Mouse (Mus musculus) liver, adult 2 months (tissue): ENCODE measurements at regions not wholly inside any gene's neighbourhood (a gene's known extent, or its start where the extent isn't known, plus 50 kb on each side); places are given as distances from the start of the nearest gene placed in this dataset.
A peak's percentile ranks its signal among the peaks of the same experiment; 100 is the strongest.

Experiments used
- DNase-seq: peaks from one replicate; pipeline ENCODE4 v3.0.0-alpha.2; 2011; ENCODE audit warnings: low read depth, low spot score; ENCODE audit errors: extremely low read depth
- H3K27ac ChIP-seq: fragments of 200-500 bp; replicated peaks from 2 replicates; pipeline ENCODE4 v1.5.1; 2012; ENCODE audit warnings: low read depth, mild to moderate bottlenecking, control low read depth, inconsistent platforms, low read length; ENCODE audit not compliant: insufficient read depth
- H3K27me3 ChIP-seq: fragments of 200-500 bp; 2 replicates; pipeline ENCODE4 v1.6.1; 2012; ENCODE audit warnings: mild to moderate bottlenecking, moderate library complexity, low read length, inconsistent platforms; ENCODE audit not compliant: control insufficient read depth, insufficient read depth
- H3K36me3 ChIP-seq: fragments of 200-500 bp; 2 replicates; pipeline ENCODE4 v1.6.1; 2012; ENCODE audit warnings: low read length, inconsistent platforms; ENCODE audit not compliant: control insufficient read depth, insufficient read depth
- H3K4me1 ChIP-seq: fragments of 200-500 bp; 2 replicates; pipeline ENCODE4 v1.6.1; 2011; ENCODE audit warnings: low read length; ENCODE audit not compliant: control insufficient read depth, insufficient read depth
- H3K4me3 ChIP-seq: fragments of 200-500 bp; 2 replicates; pipeline ENCODE4 v1.5.1; 2011; ENCODE audit warnings: low read depth, mild to moderate bottlenecking, control low read depth, low read length, moderate library complexity; ENCODE audit not compliant: insufficient read depth
- H3K79me2 ChIP-seq: fragments of 200-500 bp; 2 replicates; pipeline ENCODE4 v1.6.1; 2012; ENCODE audit warnings: inconsistent platforms, mild to moderate bottlenecking, low read length, moderate library complexity; ENCODE audit not compliant: control insufficient read depth, insufficient read depth
- H3K9ac ChIP-seq: fragments of 200-500 bp; 2 replicates; pipeline ENCODE4 v1.6.1; 2012; ENCODE audit warnings: low read depth, mild to moderate bottlenecking, control low read depth, inconsistent platforms, low read length
- CTCF ChIP-seq: fragments of 200-500 bp; IDR thresholded peaks from 2 replicates; pipeline ENCODE4 v1.5.1; 2011; ENCODE audit warnings: low read depth, low read length, control low read depth
- POLR2A ChIP-seq: fragments of 200-500 bp; IDR thresholded peaks from 2 replicates; pipeline ENCODE4 v1.6.1; 2011; ENCODE audit warnings: low read length, control low read depth; ENCODE audit not compliant: insufficient read depth; ENCODE audit errors: extremely low read depth
- WGBS: fragments of 180-500 bp; shearing (Covaris S2); methylation state at CpG from one replicate; pipeline ENCODE4 v1.1.7; 2018; 5-methylcytosine and 5-hydroxymethylcytosine counted together

GRCm38 (mm10) chr13:37537793-37538192 lies 192.8 kb downstream of the Ly86 start:
- WGBS: 2% methylated on average over 6 of the region's 6 CpGs
- Histone ChIP-seq H3K27me3 (no peaks in the 10 kb centered on the region), H3K27ac (peak overlapping the region; percentile 87), H3K36me3 (no peaks in the 10 kb centered on the region), H3K4me3 (no peak overlapping the region), H3K9ac (peak overlapping the region; percentile 42), H3K79me2 (no peaks in the 10 kb centered on the region), H3K4me1 (peaks cover 14% of the 10 kb centered on the region)
- TF ChIP-seq CTCF (no peak), POLR2A (no peak)
- peak; percentile 99 for DNase-seq

GRCm38 (mm10) chr13:37540980-37541531 lies 196.0 kb downstream of the Ly86 start:
- H3K36me3 ChIP-seq: no peaks in the 10 kb centered on the region
- no peaks in the 10 kb centered on the region for H3K27me3 ChIP-seq
- no peak overlapping the region for H3K27ac ChIP-seq
- 57% methylated on average over 4 of the region's 5 CpGs for WGBS
- H3K4me1 ChIP-seq: peaks cover 14% of the 10 kb centered on the region
- TF ChIP-seq CTCF: no peak
- TF ChIP-seq POLR2A: no peak
- H3K4me3 ChIP-seq: no peak overlapping the region
- H3K79me2 ChIP-seq: no peaks in the 10 kb centered on the region
- DNase-seq: no peak
- H3K9ac ChIP-seq: no peak overlapping the region

- peak; percentile 63 for TF ChIP-seq CTCF
- TF ChIP-seq POLR2A: no peak
- Histone ChIP-seq H3K4me1 (peaks cover 14% of the 10 kb centered on the region), H3K4me3 (no peak overlapping the region), H3K36me3 (no peaks in the 10 kb centered on the region), H3K79me2 (no peaks in the 10 kb centered on the region), H3K27me3 (no peaks in the 10 kb centered on the region), H3K9ac (peak overlapping the region; percentile 14; the same call in 1 of the 2 replicates), H3K27ac (no peak overlapping the region)
- WGBS: 29% methylated on average over 6 of the region's 6 CpGs
- peak; percentile 54 for DNase-seq
Measured at GRCm38 (mm10) chr13:37541674-37542073, 196.7 kb downstream of the Ly86 start.

- H3K27ac ChIP-seq: no peak overlapping the region
- peak; percentile 47 for DNase-seq
Measured at GRCm38 (mm10) chr13:37542744-37543196, 197.8 kb downstream of the Ly86 start.

GRCm38 (mm10) chr13:37543788-37544187 lies 198.8 kb downstream of the Ly86 start:
- H3K4me1 ChIP-seq: peaks cover 2% of the 10 kb centered on the region; the same call in 1 of the 2 replicates
- no peaks in the 10 kb centered on the region for H3K36me3 ChIP-seq
- no peaks in the 10 kb centered on the region for H3K79me2 ChIP-seq
- WGBS: 95% methylated on average over 3 of the region's 3 CpGs
- H3K27ac ChIP-seq: no peak overlapping the region
- no peak overlapping the region for H3K9ac ChIP-seq
- no peak overlapping the region for H3K4me3 ChIP-seq
- no peak for DNase-seq
- TF ChIP-seq CTCF: no peak
- TF ChIP-seq POLR2A: no peak
- H3K27me3 ChIP-seq: no peaks in the 10 kb centered on the region

More at GRCm38 (mm10) chr13:37542744-37543196, 197.8 kb downstream of the Ly86 start:
- WGBS: 76% methylated on average over 13 of the region's 13 CpGs
- Histone ChIP-seq H3K9ac (no peak overlapping the region), H3K27me3 (no peaks in the 10 kb centered on the region), H3K79me2 (no peaks in the 10 kb centered on the region), H3K4me1 (peaks cover 10% of the 10 kb centered on the region), H3K36me3 (no peaks in the 10 kb centered on the region), H3K4me3 (no peak overlapping the region)
- no peak for TF ChIP-seq POLR2A
- no peak for TF ChIP-seq CTCF

GRCm38 (mm10) chr13:37544696-37545095 lies 199.7 kb downstream of the Ly86 start:
- Histone ChIP-seq H3K4me3 (no peak overlapping the region), H3K9ac (no peak overlapping the region), H3K4me1 (peaks cover 2% of the 10 kb centered on the region; the same call in 1 of the 2 replicates), H3K27me3 (no peaks in the 10 kb centered on the region), H3K79me2 (no peaks in the 10 kb centered on the region), H3K36me3 (no peaks in the 10 kb centered on the region), H3K27ac (no peak overlapping the region)
- TF ChIP-seq CTCF: no peak
- TF ChIP-seq POLR2A: no peak
- WGBS: 81% methylated on average over 2 of the region's 2 CpGs
- no peak for DNase-seq
